Comparison of ENCODE assay signal across 12 mouse cellular contexts in genomic region chr15:27803568-27804345, GRCm38 (mm10).
A peak's percentile ranks its signal among the peaks of the same experiment; 100 is the strongest.
DNase-seq lines count a peak whose midpoint lies in the region; ATAC-seq lines count a peak whose summit lies in the region.
"Had no signal": no experiment of that assay in that cellular context is flagged by ENCODE, and none has a peak within 500 bp of the region (broad histone marks: within the 10 kb centered on the region; RNA-seq: fewer than 3 reads in every experiment).

No protein-coding gene starts in this region.

- peaks cover 15% of the 10 kb centered on the region for H3K36me3 ChIP-seq in lung, embryonic 15.5 days
- peaks cover 28% of the 10 kb centered on the region for H3K36me3 ChIP-seq in hindbrain, embryonic 15.5 days
- H3K36me3 ChIP-seq in stomach, embryonic 16.5 days (ENCODE audit: control insufficient read depth, insufficient read depth, low read length): 0 out of 2 replicates have a peak, but pooled peaks cover 8% of the 10 kb centered on the region

- H3K27me3 ChIP-seq in lung, embryonic 15.5 days: no peaks in the 10 kb centered on the region
- H3K27me3 ChIP-seq in hindbrain, embryonic 15.5 days: no peaks in the 10 kb centered on the region
- H3K27me3 ChIP-seq in stomach, embryonic 16.5 days (ENCODE audit: control insufficient read depth, insufficient read depth, low read length): no peaks in the 10 kb centered on the region

- peak overlapping the region; percentile 55 for H3K27ac ChIP-seq in lung, embryonic 15.5 days
- H3K27ac ChIP-seq in hindbrain, embryonic 15.5 days (replicated peaks): peak overlapping the region; percentile 18; the same call in 1 of the 2 replicates
- H3K27ac ChIP-seq in stomach, embryonic 16.5 days (ENCODE audit: low read length): peak overlapping the region; percentile 79

- no peak overlapping the region for H3K4me2 ChIP-seq in lung, embryonic 15.5 days
- no peak overlapping the region for H3K4me2 ChIP-seq in hindbrain, embryonic 15.5 days
- no peak overlapping the region for H3K4me2 ChIP-seq in stomach, embryonic 16.5 days (ENCODE audit: low read depth, low read length)

- intact Hi-C loops in heart, postnatal 14 days (cut with DNase I): no loop called here

- peaks cover 59% of the 10 kb centered on the region for H3K4me1 ChIP-seq in lung, embryonic 15.5 days
- peaks cover 46% of the 10 kb centered on the region for H3K4me1 ChIP-seq in hindbrain, embryonic 15.5 days (replicated peaks)
- peaks cover 47% of the 10 kb centered on the region for H3K4me1 ChIP-seq in stomach, embryonic 16.5 days (ENCODE audit: control insufficient read depth, insufficient read depth, low read length)

- ATAC-seq in lung, embryonic 15.5 days (ENCODE audit: borderline replicate concordance, extremely low read depth, low FRiP score, low TSS enrichment): no peak
- no peak for ATAC-seq in hindbrain, embryonic 15.5 days (ENCODE audit: low FRiP score, low read depth)
- ATAC-seq in stomach, embryonic 16.5 days (ENCODE audit: insufficient read depth, low FRiP score): no peak
- ATAC-seq: forebrain, embryonic 14.5 days had no signal

- H3K4me3 ChIP-seq in lung, embryonic 15.5 days: no peak overlapping the region
- no peak overlapping the region for H3K4me3 ChIP-seq in hindbrain, embryonic 15.5 days
- H3K4me3 ChIP-seq in stomach, embryonic 16.5 days (replicated peaks; ENCODE audit: low read length): no peak overlapping the region

- no peak for DNase-seq in lung, postnatal 4 days
- DNase-seq in cerebellum, postnatal 36 days: peak; percentile 47 to 51
- DNase-seq in right cerebral cortex, postnatal 10 days (ENCODE audit: low spot score in 2 of 2): no peak
- DNase-seq in heart, postnatal 14 days: no peak
- DNase-seq: adrenal gland, postnatal 10 days; heart, adult 11 months; right cerebral cortex, postnatal 14 days; thymus, adult 18-20 months had no signal

- H3K9ac ChIP-seq in lung, embryonic 15.5 days: no peak overlapping the region
- H3K9ac ChIP-seq in hindbrain, embryonic 15.5 days: no peak overlapping the region
- peak overlapping the region; percentile 18; the same call in 1 of the 2 replicates for H3K9ac ChIP-seq in stomach, embryonic 16.5 days (ENCODE audit: low read length)

- WGBS in lung, embryonic 15.5 days: 69% methylated on average over 18 of the region's 18 CpGs
- WGBS in hindbrain, embryonic 15.5 days: 73% methylated on average over 18 of the region's 18 CpGs
- 69% methylated on average over 18 of the region's 18 CpGs for WGBS in stomach, embryonic 16.5 days

- no peaks in the 10 kb centered on the region for H3K9me3 ChIP-seq in lung, embryonic 15.5 days
- H3K9me3 ChIP-seq in hindbrain, embryonic 15.5 days: no peaks in the 10 kb centered on the region
- no peaks in the 10 kb centered on the region for H3K9me3 ChIP-seq in stomach, embryonic 16.5 days (replicated peaks; ENCODE audit: control insufficient read depth, low read length)

Comparison
In these comparisons a context has a peak if more than half of its experiments do, and no peak if none do; other contexts are left out.
1. H3K27ac ChIP-seq: peak in every context shown above with its lines; median percentile 79 in stomach, embryonic 16.5 days; 55 in lung, embryonic 15.5 days; 18 in hindbrain, embryonic 15.5 days.
2. DNase-seq: peak in cerebellum, postnatal 36 days (2 of 2); none in lung, postnatal 4 days (0 of 2), right cerebral cortex, postnatal 10 days (0 of 2) and heart, postnatal 14 days (0 of 2).